Comparison of ENCODE assay signal across 13 mouse cellular contexts in genomic region chr12:49400036-49400852, GRCm38 (mm10). TPM values are rescaled to one million over a fixed set of nuclear protein-coding genes. Genes with fewer than 3 reads are reported as not detected.
DNase-seq lines count a peak whose midpoint lies in the region; ATAC-seq and TF ChIP-seq lines count a peak whose summit lies in the region.
"Had no signal": no experiment of that assay in that cellular context is flagged by ENCODE, and none has a peak within 500 bp of the region (broad histone marks: within the 10 kb centered on the region; RNA-seq: fewer than 3 reads in every experiment).

No protein-coding gene starts in this region.

- no peak for ATAC-seq in heart, embryonic 15.5 days (replicated peaks; ENCODE audit: insufficient number of reproducible peaks, insufficient read depth, low FRiP score, low read depth)
- no peak for ATAC-seq in stomach, embryonic 14.5 days (ENCODE audit: insufficient number of reproducible peaks, insufficient read depth, low FRiP score, low read depth)
- no peak for ATAC-seq in stomach, postnatal 0 days (ENCODE audit: low FRiP score, low TSS enrichment)

- WGBS in heart, embryonic 15.5 days, result 7% methylated on average over 9 of the region's 9 CpGs
- 7% methylated on average over 9 of the region's 9 CpGs for WGBS in heart, adult 2 months
- WGBS in stomach, embryonic 14.5 days, result 3% methylated on average over 9 of the region's 9 CpGs
- 8% methylated on average over 9 of the region's 9 CpGs for WGBS in stomach, postnatal 0 days
- 3% methylated on average over 9 of the region's 9 CpGs for WGBS in limb, embryonic 10.5 days

- TF ChIP-seq POLR2A in heart, adult 2 months (IDR thresholded peaks at IDR 0.05; ENCODE audit: insufficient read depth, low read depth, low read length), result no peak

- peak overlapping the region; percentile 85 for H3K4me2 ChIP-seq in heart, embryonic 15.5 days
- H3K4me2 ChIP-seq in stomach, embryonic 14.5 days (replicated peaks; ENCODE audit: low read depth, low read length), result no peak overlapping the region
- no peak overlapping the region for H3K4me2 ChIP-seq in stomach, postnatal 0 days (replicated peaks; ENCODE audit: low read depth)

- DNase-seq in heart, adult 2 months, result no peak
- no peak for DNase-seq in stomach, postnatal 0 days (ENCODE audit: low spot score)
- DNase-seq in limb, embryonic 10.5 days (ENCODE audit: low spot score), result no peak
- DNase-seq in cerebellum, adult 9-10 months, result no peak
- DNase-seq in MN1 (ENCODE audit: low spot score), result no peak
- no peak for DNase-seq in heart, adult 18-20 months
- DNase-seq: B cell, adult 2 months; lung, postnatal 36 days had no signal

- 0 out of 2 replicates have a peak overlapping the region, but pooled peaks have one; percentile 50 for H3K4me3 ChIP-seq in heart, embryonic 15.5 days
- H3K4me3 ChIP-seq in heart, adult 2 months, result no peak overlapping the region
- 0 out of 2 replicates have a peak overlapping the region, but pooled peaks have one; percentile 39 for H3K4me3 ChIP-seq in stomach, embryonic 14.5 days (ENCODE audit: low read depth, low read length)
- no peak overlapping the region; the same call in 1 of the 2 replicates for H3K4me3 ChIP-seq in stomach, postnatal 0 days (ENCODE audit: low read depth, low read length)
- 0 out of 2 replicates have a peak overlapping the region, but pooled peaks have one; percentile 53 for H3K4me3 ChIP-seq in limb, embryonic 10.5 days

- no peaks in the 10 kb centered on the region for H3K9me3 ChIP-seq in heart, embryonic 15.5 days (replicated peaks)
- H3K9me3 ChIP-seq in stomach, embryonic 14.5 days (ENCODE audit: control insufficient read depth, low read depth, low read length), result no peaks in the 10 kb centered on the region
- no peaks in the 10 kb centered on the region for H3K9me3 ChIP-seq in stomach, postnatal 0 days (ENCODE audit: control insufficient read depth, low read length)
- H3K9me3 ChIP-seq in limb, embryonic 10.5 days (replicated peaks), result no peaks in the 10 kb centered on the region
- H3K9me3 ChIP-seq: embryonic facial prominence, embryonic 13.5 days; limb, embryonic 15.5 days; neural tube, embryonic 12.5 days had no signal

- intact Hi-C loops in heart, adult 2 months (cut with DNase I), result no loop called here

- H3K27ac ChIP-seq in heart, embryonic 15.5 days, result no peak overlapping the region
- no peak overlapping the region for H3K27ac ChIP-seq in heart, adult 2 months
- H3K27ac ChIP-seq in stomach, embryonic 14.5 days (ENCODE audit: low read length), result no peak overlapping the region
- no peak overlapping the region for H3K27ac ChIP-seq in stomach, postnatal 0 days (replicated peaks)
- H3K27ac ChIP-seq in limb, embryonic 10.5 days, result no peak overlapping the region
- H3K27ac ChIP-seq: embryonic facial prominence, embryonic 13.5 days; limb, embryonic 15.5 days; neural tube, embryonic 12.5 days had no signal

- H3K9ac ChIP-seq in heart, embryonic 15.5 days, result no peak overlapping the region
- no peak overlapping the region for H3K9ac ChIP-seq in heart, adult 2 months (ENCODE audit: low read depth, low read length)
- no peak overlapping the region for H3K9ac ChIP-seq in stomach, embryonic 14.5 days (replicated peaks; ENCODE audit: low read depth, low read length)
- H3K9ac ChIP-seq in stomach, postnatal 0 days (ENCODE audit: low read length), result no peak overlapping the region
- H3K9ac ChIP-seq: limb, embryonic 15.5 days had no signal

- H3K79me2 ChIP-seq in heart, adult 2 months (replicated peaks; ENCODE audit: control insufficient read depth, insufficient read depth, low read length), result no peaks in the 10 kb centered on the region

- no peak for TF ChIP-seq CTCF in heart, adult 2 months (IDR thresholded peaks at IDR 0.05)
- TF ChIP-seq CTCF in stomach, postnatal 0 days (IDR thresholded peaks at IDR 0.05; ENCODE audit: low read depth), result no peak

- no peak for TF ChIP-seq EP300 in heart, adult 2 months (IDR thresholded peaks at IDR 0.05; ENCODE audit: insufficient read depth, low read depth, low read length)
- TF ChIP-seq EP300 in stomach, postnatal 0 days (optimal IDR thresholded peaks at IDR 0.05), result no peak

- peaks cover 77% of the 10 kb centered on the region for H3K27me3 ChIP-seq in heart, embryonic 15.5 days
- H3K27me3 ChIP-seq in heart, adult 2 months (ENCODE audit: control insufficient read depth, insufficient read depth, low read length), result peaks cover 11% of the 10 kb centered on the region
- H3K27me3 ChIP-seq in stomach, embryonic 14.5 days (ENCODE audit: control insufficient read depth, insufficient read depth, low read length), result peaks cover 54% of the 10 kb centered on the region
- H3K27me3 ChIP-seq in stomach, postnatal 0 days (ENCODE audit: control insufficient read depth, insufficient read depth, low read length), result peaks cover 12% of the 10 kb centered on the region
- H3K27me3 ChIP-seq in limb, embryonic 10.5 days (ENCODE audit: low read depth, poor library complexity, severe bottlenecking), result peaks cover 96% of the 10 kb centered on the region

- H3K4me1 ChIP-seq in heart, embryonic 15.5 days (replicated peaks), result peaks cover 11% of the 10 kb centered on the region
- H3K4me1 ChIP-seq in heart, adult 2 months (ENCODE audit: control insufficient read depth, insufficient read depth, low read length), result no peaks in the 10 kb centered on the region
- peaks cover 6% of the 10 kb centered on the region; the same call in 1 of the 2 replicates for H3K4me1 ChIP-seq in stomach, embryonic 14.5 days (ENCODE audit: control insufficient read depth, insufficient read depth, low read length)
- H3K4me1 ChIP-seq in stomach, postnatal 0 days (replicated peaks; ENCODE audit: control insufficient read depth, insufficient read depth), result no peaks in the 10 kb centered on the region
- peaks cover 10% of the 10 kb centered on the region for H3K4me1 ChIP-seq in limb, embryonic 10.5 days

- no peaks in the 10 kb centered on the region for H3K36me3 ChIP-seq in heart, embryonic 15.5 days
- H3K36me3 ChIP-seq in heart, adult 2 months (ENCODE audit: control insufficient read depth, insufficient read depth, low read length), result no peaks in the 10 kb centered on the region
- no peaks in the 10 kb centered on the region for H3K36me3 ChIP-seq in stomach, embryonic 14.5 days (ENCODE audit: control insufficient read depth, insufficient read depth, low read length)
- H3K36me3 ChIP-seq in stomach, postnatal 0 days (ENCODE audit: control insufficient read depth, insufficient read depth, low read length), result no peaks in the 10 kb centered on the region
- H3K36me3 ChIP-seq in limb, embryonic 10.5 days, result no peaks in the 10 kb centered on the region
- H3K36me3 ChIP-seq: embryonic facial prominence, embryonic 13.5 days; limb, embryonic 15.5 days; neural tube, embryonic 12.5 days had no signal

RNA-seq across cellular contexts. Expression of gene Gm43517, which starts 15.3 kb away (rescaled TPM):
- polyA plus RNA-seq in heart, embryonic 15.5 days (2015; fragmentation: Nextera tagmentation; extraction: Ambion mirVana), result not detected in 2 replicates
- total RNA-seq in heart, adult 2 months (2021), result not detected
- polyA plus RNA-seq in heart, adult 2 months (2012; rRNA removed), result not detected in 2 replicates
- not detected in 2 replicates for polyA plus RNA-seq in stomach, embryonic 14.5 days (2014; fragmentation: Nextera tagmentation; extraction: Ambion mirVana)
- polyA plus RNA-seq in stomach, postnatal 0 days (2015; fragmentation: Nextera tagmentation; extraction: Ambion mirVana), result not detected in 2 replicates
- not detected in 2 replicates for polyA plus RNA-seq in limb, embryonic 10.5 days (2016; fragmentation: Nextera tagmentation; extraction: Ambion mirVana)
- not detected for total RNA-seq in heart, adult 18-20 months (2021)
- polyA plus RNA-seq: embryonic facial prominence, embryonic 13.5 days; limb, embryonic 15.5 days; neural tube, embryonic 12.5 days had no signal

RNA-seq across cellular contexts. Expression of gene Foxg1, which starts 17.8 kb away (rescaled TPM):
- 0.51 TPM in 1 of 2 replicates, not detected in the other for polyA plus RNA-seq in heart, embryonic 15.5 days (2015; fragmentation: Nextera tagmentation; extraction: Ambion mirVana)
- not detected for total RNA-seq in heart, adult 2 months (2021)
- polyA plus RNA-seq in heart, adult 2 months (2012; rRNA removed), result 0.14 TPM in 1 of 2 replicates, not detected in the other
- polyA plus RNA-seq in stomach, embryonic 14.5 days (2014; fragmentation: Nextera tagmentation; extraction: Ambion mirVana), result 0.08 TPM in 1 of 2 replicates, not detected in the other
- 0.12 TPM in 1 of 2 replicates, not detected in the other for polyA plus RNA-seq in stomach, postnatal 0 days (2015; fragmentation: Nextera tagmentation; extraction: Ambion mirVana)
- polyA plus RNA-seq in limb, embryonic 10.5 days (2016; fragmentation: Nextera tagmentation; extraction: Ambion mirVana), result 0.19 TPM in 1 of 2 replicates, not detected in the other
- not detected for total RNA-seq in heart, adult 18-20 months (2021)
- polyA plus RNA-seq: limb, embryonic 15.5 days; neural tube, embryonic 12.5 days had no signal

Comparison
In these comparisons a context has a peak if more than half of its experiments do, and no peak if none do; other contexts are left out.
1. H3K4me3 ChIP-seq: peak in heart, embryonic 15.5 days (single experiment), stomach, embryonic 14.5 days (single experiment) and limb, embryonic 10.5 days (single experiment); none in heart, adult 2 months (single experiment) and stomach, postnatal 0 days (single experiment).